Mouse (Mus musculus) ES-E14 (cell line): ENCODE data around the gene Mum1.

ENCODE experiments used
- HCFC1 ChIP-seq: IDR thresholded peaks from 2 replicates; pipeline ENCODE4 v1.6.1; 2012; ENCODE audit warnings: low read length, inconsistent platforms, borderline replicate concordance; ENCODE audit not compliant: insufficient read depth
- MAFK ChIP-seq: IDR thresholded peaks from 2 replicates; pipeline ENCODE4 v1.6.1; 2014; ENCODE audit warnings: mild to moderate bottlenecking, low read depth, low read length, inconsistent platforms; ENCODE audit not compliant: insufficient read depth

DNA sequence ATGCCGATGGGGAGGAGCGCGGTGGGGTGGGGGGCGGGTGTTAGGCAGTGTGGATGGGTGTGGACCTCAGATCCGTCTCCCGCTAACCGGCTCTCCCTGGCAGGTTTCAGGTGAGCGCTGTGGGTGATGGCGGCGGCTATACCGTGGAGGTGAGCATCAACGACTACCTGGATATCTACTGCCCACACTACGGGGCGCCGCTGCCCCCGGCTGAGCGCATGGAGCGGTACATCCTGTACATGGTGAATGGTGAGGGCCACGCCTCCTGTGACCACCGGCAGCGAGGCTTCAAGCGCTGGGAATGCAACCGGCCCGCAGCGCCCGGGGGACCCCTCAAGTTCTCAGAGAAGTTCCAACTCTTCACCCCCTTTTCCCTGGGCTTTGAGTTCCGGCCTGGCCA is 39.6 kb upstream of the Mum1 start:
- TF ChIP-seq HCFC1 (no peak), MAFK (no peak)
